Mouse (Mus musculus) small intestine, adult 2 months (tissue): ENCODE results near the gene Ptprd.

Source experiments
- CTCF ChIP-seq: fragments of 200-500 bp; IDR thresholded peaks from 2 replicates; pipeline ENCODE4 v1.5.1; 2012; ENCODE audit warnings: low read depth, mild to moderate bottlenecking, control low read depth, inconsistent platforms, low read length, moderate library complexity, mixed read lengths; ENCODE audit not compliant: insufficient replicate concordance, insufficient read length; ENCODE audit errors: extremely low read depth
- POLR2A ChIP-seq: fragments of 200-500 bp; IDR thresholded peaks from 2 replicates; pipeline ENCODE4 v1.6.1; 2012; ENCODE audit warnings: low read depth, mild to moderate bottlenecking, control low read depth, inconsistent platforms, low read length, moderate library complexity

DNA sequence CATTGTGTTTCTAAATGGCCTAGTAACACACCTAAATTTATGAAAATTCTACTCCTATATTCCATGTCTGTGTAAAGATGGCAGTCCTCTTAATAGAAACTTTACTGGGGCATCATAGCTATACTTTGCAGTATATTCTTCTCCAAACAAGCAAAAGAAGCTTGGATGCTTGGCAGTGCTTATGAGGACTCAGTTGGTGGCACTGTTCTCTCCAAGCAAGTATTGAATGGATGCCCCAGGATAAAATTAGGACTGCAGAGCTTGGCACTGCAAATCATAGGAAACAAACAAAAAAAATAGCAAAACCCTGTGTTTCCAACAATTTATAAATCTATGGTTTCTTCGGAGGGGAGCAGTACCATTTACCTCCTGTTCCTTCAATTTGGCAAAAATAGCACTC lies 549.5 kb downstream of the Ptprd start:
- TF ChIP-seq POLR2A: no peak
- no peak for TF ChIP-seq CTCF
